Mouse (Mus musculus) MEL (cell line): ENCODE data around the gene Abat. TPM values are rescaled to one million over a fixed set of nuclear protein-coding genes. Genes with fewer than 3 reads are reported as not detected.

ENCODE experiments used
- DNase-seq: peaks from one replicate; pipeline ENCODE4 v3.0.0; 2011; ENCODE audit warnings: low read depth, low spot score
- H3K27ac ChIP-seq: 2 replicates; pipeline ENCODE4 v1.5.1; 2012; ENCODE audit warnings: low read depth, mild to moderate bottlenecking, control low read depth, low read length, moderate library complexity; ENCODE audit not compliant: control insufficient read depth
- H3K27me3 ChIP-seq, 2 experiments: fragments of 150-350 bp in 1 of 2; sonication (generic) in 1 of 2; 2 replicates each; pipeline ENCODE4 v1.6.1; 2012; ENCODE audit warnings: low read length in 2 of 2, mild to moderate bottlenecking in 2 of 2, improper control_type of control experiment in 1 of 2, moderate library complexity in 1 of 2; ENCODE audit not compliant: insufficient read depth in 2 of 2, control insufficient read depth in 1 of 2
- H3K36me3 ChIP-seq, 2 experiments: 2 replicates each; pipeline ENCODE4 v1.6.1; 2012 to 2014; ENCODE audit warnings: low read length in 2 of 2, improper control_type of control experiment in 1 of 2, inconsistent platforms in 1 of 2, mild to moderate bottlenecking in 1 of 2; ENCODE audit not compliant: insufficient read depth in 2 of 2, control insufficient read depth in 1 of 2
- H3K4me1 ChIP-seq, 2 experiments: fragments of 150-350 bp in 1 of 2; sonication (generic) in 1 of 2; 2 replicates each; pipeline ENCODE4 v1.6.1; 2012; ENCODE audit warnings: low read length in 2 of 2, improper control_type of control experiment in 1 of 2, mild to moderate bottlenecking in 1 of 2; ENCODE audit not compliant: insufficient read depth in 2 of 2, control insufficient read depth in 1 of 2
- H3K4me3 ChIP-seq, 2 experiments: fragments of 150-350 bp in 1 of 2; sonication (generic) in 1 of 2; 2 replicates each; pipeline ENCODE4 v1.5.1; 2012; ENCODE audit warnings: low read depth in 2 of 2, low read length in 2 of 2, mild to moderate bottlenecking in 2 of 2, moderate library complexity in 2 of 2, control low read depth in 1 of 2, improper control_type of control experiment in 1 of 2; ENCODE audit not compliant: control insufficient read depth in 1 of 2, insufficient read depth in 1 of 2
- H3K79me2 ChIP-seq: 2 replicates; pipeline ENCODE4 v1.6.1; 2012; ENCODE audit warnings: mild to moderate bottlenecking, low read length, moderate library complexity; ENCODE audit not compliant: control insufficient read depth, poor library complexity, insufficient read depth
- H3K9ac ChIP-seq: 2 replicates; pipeline ENCODE4 v1.6.1; 2012; ENCODE audit warnings: low read depth, mild to moderate bottlenecking, control low read depth, low read length, moderate library complexity; ENCODE audit not compliant: control insufficient read depth, poor library complexity, severe bottlenecking
- H3K9me3 ChIP-seq: fragments of 150-350 bp; sonication (generic); replicated peaks from 2 replicates; pipeline ENCODE4 v1.6.1; 2012; ENCODE audit warnings: mild to moderate bottlenecking, low read length, improper control_type of control experiment, moderate library complexity; ENCODE audit not compliant: insufficient read depth
- BHLHE40 ChIP-seq: IDR thresholded peaks from 2 replicates; pipeline ENCODE4 v1.6.1; 2012; ENCODE audit warnings: low read depth, mild to moderate bottlenecking, inconsistent platforms, low read length, improper control_type of control experiment, borderline replicate concordance
- CHD1 ChIP-seq: IDR thresholded peaks from 2 replicates; pipeline ENCODE4 v1.6.1; 2012; ENCODE audit warnings: low read depth, mild to moderate bottlenecking, inconsistent platforms, low read length, improper control_type of control experiment
- CHD2 ChIP-seq: IDR thresholded peaks from 2 replicates; pipeline ENCODE4 v1.6.1; 2011; ENCODE audit warnings: low read length, improper control_type of control experiment
- CTCF ChIP-seq, 3 experiments: IDR thresholded peaks in 2 of 3; conservative IDR thresholded peaks in 1 of 3; 2 replicates each; pipeline ENCODE4 v1.5.1; 2011 to 2012; ENCODE audit warnings: low read length in 3 of 3, low read depth in 2 of 3, mild to moderate bottlenecking in 2 of 3, improper control_type of control experiment in 1 of 3, inconsistent platforms in 1 of 3, mixed read lengths in 1 of 3, moderate library complexity in 1 of 3; ENCODE audit not compliant: control insufficient read depth in 1 of 3, insufficient read depth in 1 of 3, poor library complexity in 1 of 3, severe bottlenecking in 1 of 3
- ELF1 ChIP-seq: IDR thresholded peaks from 2 replicates; pipeline ENCODE4 v1.6.1; 2014; ENCODE audit warnings: low read depth, mild to moderate bottlenecking, inconsistent platforms, low read length, improper control_type of control experiment, moderate library complexity
- EP300 ChIP-seq, 2 experiments: IDR thresholded peaks; 2 replicates each; pipeline ENCODE4 v1.6.1; 2011; ENCODE audit warnings: improper control_type of control experiment in 2 of 2, low read length in 2 of 2, low read depth in 1 of 2, mild to moderate bottlenecking in 1 of 2
- GATA1 ChIP-seq: IDR thresholded peaks from 2 replicates; pipeline ENCODE4 v1.6.1; 2011; ENCODE audit warnings: low read depth, low read length, improper control_type of control experiment
- MAFK ChIP-seq: IDR thresholded peaks from 2 replicates; pipeline ENCODE4 v1.6.1; 2011; ENCODE audit warnings: low read depth, mild to moderate bottlenecking, low read length, improper control_type of control experiment, borderline replicate concordance
- MAX ChIP-seq: IDR thresholded peaks from 2 replicates; pipeline ENCODE4 v1.6.1; 2011; ENCODE audit warnings: low read length, improper control_type of control experiment
- MAZ ChIP-seq: IDR thresholded peaks from 2 replicates; pipeline ENCODE4 v1.6.1; 2012; ENCODE audit warnings: low read depth, mild to moderate bottlenecking, inconsistent platforms, low read length, improper control_type of control experiment
- MEF2A ChIP-seq: IDR thresholded peaks from 2 replicates; pipeline ENCODE4 v1.6.1; 2014; ENCODE audit warnings: low read depth, mild to moderate bottlenecking, inconsistent platforms, low read length, improper control_type of control experiment; ENCODE audit not compliant: poor library complexity, insufficient replicate concordance, severe bottlenecking; ENCODE audit errors: extremely low read depth
- NELFE ChIP-seq: IDR thresholded peaks from 2 replicates; pipeline ENCODE4 v1.6.1; 2011; ENCODE audit warnings: low read depth, low read length, improper control_type of control experiment
- NRF1 ChIP-seq: IDR thresholded peaks from 2 replicates; pipeline ENCODE4 v1.6.1; 2014; ENCODE audit warnings: low read depth, mild to moderate bottlenecking, inconsistent platforms, low read length, improper control_type of control experiment, moderate library complexity; ENCODE audit not compliant: poor library complexity, insufficient read depth, severe bottlenecking
- POLR2AphosphoS5 ChIP-seq: IDR thresholded peaks from 2 replicates; pipeline ENCODE4 v1.6.1; 2012; ENCODE audit warnings: low read depth, borderline replicate concordance, mild to moderate bottlenecking, inconsistent platforms, low read length, moderate library complexity, mixed read lengths
- RAD21 ChIP-seq: IDR thresholded peaks from 2 replicates; pipeline ENCODE4 v1.6.1; 2011; ENCODE audit warnings: mild to moderate bottlenecking, low read depth, low read length, improper control_type of control experiment
- RCOR1 ChIP-seq: IDR thresholded peaks from 2 replicates; pipeline ENCODE4 v1.6.1; 2012; ENCODE audit warnings: low read depth, mild to moderate bottlenecking, inconsistent platforms, low read length, improper control_type of control experiment
- SIN3A ChIP-seq: IDR thresholded peaks from 2 replicates; pipeline ENCODE4 v1.6.1; 2012; ENCODE audit warnings: low read length, improper control_type of control experiment, inconsistent platforms
- TAL1 ChIP-seq: IDR thresholded peaks from 2 replicates; pipeline ENCODE4 v1.6.1; 2012; ENCODE audit warnings: mild to moderate bottlenecking, inconsistent platforms, low read length, moderate library complexity, mixed read lengths
- TBP ChIP-seq: IDR thresholded peaks from 2 replicates; pipeline ENCODE4 v1.8.0; 2011; ENCODE audit warnings: low read depth, low read length, improper control_type of control experiment
- TCF12 ChIP-seq: IDR thresholded peaks from 2 replicates; pipeline ENCODE4 v1.6.1; 2014; ENCODE audit warnings: low read depth, mild to moderate bottlenecking, inconsistent platforms, low read length, improper control_type of control experiment, moderate library complexity
- UBTF ChIP-seq: IDR thresholded peaks from 2 replicates; pipeline ENCODE4 v1.6.1; 2012; ENCODE audit warnings: low read depth, mild to moderate bottlenecking, inconsistent platforms, low read length, improper control_type of control experiment, moderate library complexity, borderline replicate concordance; ENCODE audit not compliant: insufficient read depth
- USF1 ChIP-seq: IDR thresholded peaks from 2 replicates; pipeline ENCODE4 v1.6.1; 2014; ENCODE audit warnings: low read depth, mild to moderate bottlenecking, inconsistent platforms, low read length, improper control_type of control experiment, moderate library complexity
- ZKSCAN1 ChIP-seq: IDR thresholded peaks from 2 replicates; pipeline ENCODE4 v1.6.1; 2012; ENCODE audit warnings: low read depth, mild to moderate bottlenecking, inconsistent platforms, low read length, improper control_type of control experiment, moderate library complexity
- ZMIZ1 ChIP-seq: IDR thresholded peaks from 2 replicates; pipeline ENCODE4 v1.6.1; 2012; ENCODE audit warnings: low read depth, mild to moderate bottlenecking, inconsistent platforms, low read length, improper control_type of control experiment, moderate library complexity
- polyA plus RNA-seq, 2 experiments: library from polyadenylated mRNA; stranded (reverse) in 1 of 2; unstranded in 1 of 2; fragments of >175 nt in 1 of 2; fragments of >200 nt in 1 of 2; gene quantifications; 2 replicates each; pipeline versions ENCODE4 v1.2.1 to v1.2.4; 2012; ENCODE audit warnings: low replicate concordance in 2 of 2, low read depth in 1 of 2; ENCODE audit not compliant: insufficient read length in 2 of 2, insufficient read depth in 1 of 2, missing spikeins in 1 of 2
- total RNA-seq: library from RNA; depleted of rRNA; stranded (reverse); fragments of 300-350 nt; gene quantifications from 2 replicates; pipeline ENCODE4 v1.2.3, GENCODE M21; 2012

The Abat gene
- total and polyA plus RNA-seq, 3 experiments: 0.27 to 0.77 TPM; not detected in 1

DNA sequence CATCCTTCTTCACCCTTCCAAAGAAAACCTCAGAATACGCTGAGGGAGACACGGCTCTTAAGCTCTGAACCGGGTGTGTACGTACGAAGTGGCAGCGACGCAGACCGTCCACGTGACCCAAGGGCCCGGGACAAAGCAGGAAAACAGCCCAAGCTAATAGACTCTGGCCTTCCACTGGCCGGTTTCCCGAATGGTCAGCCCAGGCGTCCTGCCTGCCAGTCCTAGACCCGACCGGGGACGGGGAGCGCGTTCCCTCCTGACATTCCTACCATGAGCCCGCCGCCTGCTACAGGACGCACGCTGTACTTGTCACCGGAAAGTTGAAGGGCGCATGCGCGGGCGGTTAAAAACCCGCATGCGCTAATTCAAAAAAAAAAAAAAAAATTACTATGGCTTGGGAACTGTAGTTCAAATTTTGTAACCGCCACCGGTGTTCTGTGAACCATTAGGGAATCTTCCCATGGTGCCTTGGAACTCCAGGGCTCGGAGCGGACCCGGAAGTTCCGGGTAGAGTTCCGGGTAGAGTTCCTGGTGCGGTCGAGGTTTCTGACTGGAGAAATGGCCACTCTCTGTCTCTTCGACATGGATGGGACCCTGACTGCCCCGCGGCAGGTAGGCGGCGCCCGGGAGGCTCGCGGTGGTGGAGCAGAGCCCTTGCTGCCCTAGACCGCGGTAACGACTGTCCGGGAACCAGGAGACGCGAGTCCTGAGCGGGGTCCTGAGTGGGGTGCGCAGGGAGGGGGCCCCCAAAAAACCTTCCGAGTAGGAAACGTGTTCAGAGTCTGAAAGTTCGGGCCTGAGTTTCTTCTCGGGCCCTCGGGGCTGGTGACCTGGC is 124.2 kb downstream of the Abat start, which contains the start of the genes Pmm2 and Tmem186 (continued):
- TF ChIP-seq MAFK (no peak), ZMIZ1 (peak; percentile 21; the same call in 1 of the 2 replicates), USF1 (peak; percentile 95), TAL1 (no peak)

- peak; percentile 58 for DNase-seq
- Histone ChIP-seq H3K9me3 (no peaks in the 10 kb centered on the region), H3K27me3 (no peaks in the 10 kb centered on the region), H3K4me3 (peak overlapping the region; percentile 79 to 85), H3K79me2 (peaks cover 49% of the 10 kb centered on the region), H3K4me1 (peaks cover 6 to 27% of the 10 kb centered on the region in 2 experiments; a peak in 3 of 4 replicates), H3K9ac (peak overlapping the region; percentile 90), H3K36me3 (peaks cover 0 to 37% of the 10 kb centered on the region in 2 experiments; a peak in 3 of 4 replicates), H3K27ac (peak overlapping the region; percentile 89)
- TF ChIP-seq ZKSCAN1: no peak
- 0 out of 2 replicates have a peak, but pooled peaks have one; percentile 4 for TF ChIP-seq GATA1
Observed at GRCm38 (mm10) chr16:8638131-8638530, 124.9 kb downstream of the Abat start.

DNA sequence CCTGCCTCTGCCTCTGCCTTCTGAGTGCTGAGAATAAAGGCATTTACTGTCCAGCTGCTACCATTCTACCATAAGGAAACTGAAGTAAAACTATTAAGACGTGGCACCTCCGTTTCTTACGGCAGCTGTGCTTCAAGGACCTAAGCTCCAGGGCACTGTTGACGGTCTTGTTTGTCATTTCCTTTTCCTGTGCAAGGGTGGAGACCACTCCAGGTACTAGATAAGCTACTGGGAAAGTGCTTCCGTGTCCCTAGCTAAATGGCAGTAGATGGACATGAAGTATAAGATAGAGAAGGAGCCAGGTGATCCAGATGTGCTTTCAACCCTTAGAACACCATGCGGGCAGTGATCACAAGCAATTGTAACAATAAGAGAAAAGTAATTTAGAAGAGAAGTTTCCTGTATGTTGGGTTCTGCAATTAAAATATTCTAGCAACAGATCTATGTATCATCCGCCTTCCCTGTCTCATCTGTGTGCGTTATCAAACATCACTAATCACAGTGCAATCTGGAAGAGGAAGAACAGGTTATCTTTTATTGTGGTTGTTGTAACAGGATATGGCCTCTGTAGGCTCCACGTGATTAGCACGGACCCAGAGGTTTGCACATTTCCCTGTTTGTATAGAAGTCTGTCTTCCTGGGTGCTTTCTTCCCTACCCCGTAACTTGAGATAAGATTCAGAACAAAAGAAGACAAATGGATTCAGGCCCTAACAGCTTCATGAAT is 126.4 kb downstream of the Abat start:
- peak overlapping the region; percentile 50 for H3K27ac ChIP-seq
- peaks cover 51% of the 10 kb centered on the region for H3K79me2 ChIP-seq
- peaks cover 5 to 36% of the 10 kb centered on the region in 2 experiments; a peak in 3 of 4 replicates for H3K36me3 ChIP-seq
- no peaks in the 10 kb centered on the region for H3K9me3 ChIP-seq
- H3K4me1 ChIP-seq: peaks cover 6 to 27% of the 10 kb centered on the region in 2 experiments; a peak in 3 of 4 replicates
- DNase-seq: peak; percentile 57
- H3K9ac ChIP-seq: peak overlapping the region; percentile 40
- H3K4me3 ChIP-seq: peak overlapping the region in 1 of 2 experiments; percentile 8; a peak in 1 of 4 replicates
- H3K27me3 ChIP-seq: no peaks in the 10 kb centered on the region
- TF ChIP-seq TCF12 (0 out of 2 replicates have a peak, but pooled peaks have one; percentile 37), CTCF (IDR thresholded peaks at IDR 0.05 in 2 of 3, conservative IDR thresholded peaks at IDR 0.05 in 1 of 3; ENCODE audit: control insufficient read depth in 1 of 3, insufficient read depth in 1 of 3, low read depth in 2 of 3, low read length in 3 of 3, poor library complexity in 1 of 3, severe bottlenecking in 1 of 3) (no peak), UBTF (no peak), NELFE (no peak), MAZ (no peak), BHLHE40 (peak; percentile 94), MEF2A (no peak), RAD21 (no peak), CHD1 (no peak), MAX (peak; percentile 77), MAFK (no peak), CHD2 (no peak), POLR2AphosphoS5 (no peak), RCOR1 (peak; percentile 94), NRF1 (no peak), USF1 (peak; percentile 88), TBP (no peak), ELF1 (no peak), EP300 (IDR thresholded peaks at IDR 0.05; ENCODE audit: low read depth in 1 of 2, low read length in 2 of 2) (peak; percentile 69 to 75), TAL1 (0 out of 2 replicates have a peak, but pooled peaks have one; percentile 19), SIN3A (peak; percentile 59)
